Mouse (Mus musculus): ENCODE results near the gene Nr6a1. TPM values are rescaled to one million over a fixed set of nuclear protein-coding genes. Genes with fewer than 3 reads are reported as not detected.
A peak's percentile ranks its signal among the peaks of the same experiment; 100 is the strongest.

The Nr6a1 gene
- polyA plus RNA-seq, 1 experiment from 2014 or later, result 1.7 TPM

DNA sequence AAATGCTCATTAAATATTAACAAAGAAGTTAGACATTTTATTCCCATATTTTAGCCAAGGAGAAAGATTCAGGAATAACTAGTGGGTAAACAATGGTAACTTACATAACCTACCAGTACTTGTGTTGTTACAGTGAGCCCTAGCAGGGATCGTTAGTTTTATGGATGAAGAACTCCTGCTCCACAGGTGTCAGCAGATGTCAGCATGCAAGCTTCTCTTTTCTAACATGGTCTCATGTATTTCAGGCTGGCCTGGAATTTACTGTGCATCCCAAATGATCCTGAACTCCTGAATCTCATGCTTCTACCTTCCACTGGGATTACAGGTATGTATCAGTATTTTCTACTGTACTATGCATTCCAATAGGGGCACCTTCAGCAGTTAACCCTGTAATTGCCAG, 54.8 kb downstream of the Nr6a1 start:
- Histone ChIP-seq H3K27me3 (ENCODE audit: control insufficient read depth, insufficient read depth, low read length) (no peaks in the 10 kb centered on the region), H3K4me3 (replicated peaks; ENCODE audit: low read depth, low read length) (no peak overlapping the region), H3K27ac (replicated peaks; ENCODE audit: low read depth, low read length) (no peak overlapping the region), H3K9ac (replicated peaks; ENCODE audit: low read length) (no peak overlapping the region), H3K4me1 (ENCODE audit: control insufficient read depth, insufficient read depth, low read length) (no peaks in the 10 kb centered on the region), H3K36me3 (ENCODE audit: control insufficient read depth, insufficient read depth, low read length) (peaks cover 23% of the 10 kb centered on the region), H3K4me2 (ENCODE audit: low read length) (no peak overlapping the region), H3K9me3 (ENCODE audit: control insufficient read depth, low read length) (no peaks in the 10 kb centered on the region)
- ATAC-seq (ENCODE audit: low FRiP score, low TSS enrichment), result no peak
- WGBS, result 61% methylated on average over 1 of the region's 1 CpGs
- DNase-seq, result peak; percentile 5

DNA sequence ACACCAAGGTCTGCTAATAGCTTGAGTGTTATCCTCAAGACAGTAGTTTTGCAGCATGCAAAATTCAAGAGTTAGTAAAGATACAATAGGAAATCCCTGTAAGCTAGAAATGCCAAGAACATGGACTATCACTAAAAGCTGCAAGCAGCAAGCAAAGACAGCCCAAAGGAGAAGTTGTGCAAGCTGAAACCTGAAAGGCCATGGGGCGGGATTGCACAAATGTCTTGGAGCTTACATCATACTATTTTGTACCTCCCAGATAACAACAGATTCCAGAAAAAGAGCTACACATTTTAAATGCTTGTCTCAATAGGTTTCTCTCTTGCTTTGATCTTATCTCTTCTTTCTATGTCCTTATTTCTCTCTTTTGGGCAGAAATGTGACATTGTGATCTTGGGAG, 60.8 kb downstream of the Nr6a1 start:
- H3K27ac ChIP-seq (replicated peaks; ENCODE audit: low read depth, low read length), result no peak overlapping the region
- WGBS, result 90% methylated on average over 1 of the region's 1 CpGs
- no peaks in the 10 kb centered on the region for H3K27me3 ChIP-seq (ENCODE audit: control insufficient read depth, insufficient read depth, low read length)
- H3K4me1 ChIP-seq (ENCODE audit: control insufficient read depth, insufficient read depth, low read length), result no peaks in the 10 kb centered on the region
- no peak overlapping the region for H3K9ac ChIP-seq (replicated peaks; ENCODE audit: low read length)
- no peak overlapping the region for H3K4me2 ChIP-seq (ENCODE audit: low read length)
- no peak overlapping the region for H3K4me3 ChIP-seq (replicated peaks; ENCODE audit: low read depth, low read length)
- no peaks in the 10 kb centered on the region for H3K9me3 ChIP-seq (ENCODE audit: control insufficient read depth, low read length)
- ATAC-seq (ENCODE audit: low FRiP score, low TSS enrichment) (no peak), DNase-seq (no peak)
- H3K36me3 ChIP-seq (ENCODE audit: control insufficient read depth, insufficient read depth, low read length), result peaks cover 18% of the 10 kb centered on the region; the same call in 1 of the 2 replicates

- no peak for ATAC-seq (ENCODE audit: low FRiP score, low TSS enrichment)
- 57% methylated on average over 4 of the region's 4 CpGs for WGBS
- DNase-seq, result peak; percentile 82
- no peak overlapping the region for H3K4me3 ChIP-seq (replicated peaks; ENCODE audit: low read depth, low read length)
- no peak overlapping the region for H3K4me2 ChIP-seq (ENCODE audit: low read length)
- H3K27me3 ChIP-seq (ENCODE audit: control insufficient read depth, insufficient read depth, low read length), result no peaks in the 10 kb centered on the region
- H3K9me3 ChIP-seq (ENCODE audit: control insufficient read depth, low read length), result no peaks in the 10 kb centered on the region
- H3K27ac ChIP-seq (replicated peaks; ENCODE audit: low read depth, low read length), result no peak overlapping the region
- H3K4me1 ChIP-seq (ENCODE audit: control insufficient read depth, insufficient read depth, low read length), result no peaks in the 10 kb centered on the region
- H3K36me3 ChIP-seq (ENCODE audit: control insufficient read depth, insufficient read depth, low read length), result peaks cover 27% of the 10 kb centered on the region
- no peak overlapping the region for H3K9ac ChIP-seq (replicated peaks; ENCODE audit: low read length)
Measured at GRCm38 (mm10) chr2:38864011-38864410, 63.5 kb downstream of the Nr6a1 start.

DNA sequence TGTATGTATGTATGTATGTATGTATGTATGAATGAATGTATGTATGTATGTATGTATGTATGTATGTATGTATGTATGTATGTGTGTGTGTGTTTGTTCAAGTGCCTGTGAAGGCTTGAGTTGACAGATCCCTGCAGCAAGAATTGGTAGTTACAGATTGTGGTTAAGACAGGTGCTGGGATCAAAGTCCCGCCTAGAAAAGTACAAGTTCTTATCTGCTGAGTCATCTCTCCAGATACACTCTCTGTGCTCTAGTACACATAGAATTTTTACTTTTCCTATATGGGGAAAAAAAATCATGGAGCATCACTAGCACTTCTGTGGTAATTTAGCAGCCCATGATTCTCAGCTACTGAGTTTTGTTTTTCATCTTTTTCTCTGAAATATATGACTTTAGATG, 75.7 kb downstream of the Nr6a1 start:
- peaks cover 23% of the 10 kb centered on the region for H3K36me3 ChIP-seq (ENCODE audit: control insufficient read depth, insufficient read depth, low read length)
- no peak overlapping the region for H3K27ac ChIP-seq (replicated peaks; ENCODE audit: low read depth, low read length)
- ATAC-seq (ENCODE audit: low FRiP score, low TSS enrichment), result no peak
- DNase-seq, result no peak
- no peaks in the 10 kb centered on the region for H3K4me1 ChIP-seq (ENCODE audit: control insufficient read depth, insufficient read depth, low read length)
- no peaks in the 10 kb centered on the region for H3K27me3 ChIP-seq (ENCODE audit: control insufficient read depth, insufficient read depth, low read length)
- 93% methylated on average over 1 of the region's 1 CpGs for WGBS
- H3K9me3 ChIP-seq (ENCODE audit: control insufficient read depth, low read length), result no peaks in the 10 kb centered on the region
- H3K4me3 ChIP-seq (replicated peaks; ENCODE audit: low read depth, low read length), result no peak overlapping the region
- no peak overlapping the region for H3K9ac ChIP-seq (replicated peaks; ENCODE audit: low read length)
- H3K4me2 ChIP-seq (ENCODE audit: low read length), result no peak overlapping the region

DNA sequence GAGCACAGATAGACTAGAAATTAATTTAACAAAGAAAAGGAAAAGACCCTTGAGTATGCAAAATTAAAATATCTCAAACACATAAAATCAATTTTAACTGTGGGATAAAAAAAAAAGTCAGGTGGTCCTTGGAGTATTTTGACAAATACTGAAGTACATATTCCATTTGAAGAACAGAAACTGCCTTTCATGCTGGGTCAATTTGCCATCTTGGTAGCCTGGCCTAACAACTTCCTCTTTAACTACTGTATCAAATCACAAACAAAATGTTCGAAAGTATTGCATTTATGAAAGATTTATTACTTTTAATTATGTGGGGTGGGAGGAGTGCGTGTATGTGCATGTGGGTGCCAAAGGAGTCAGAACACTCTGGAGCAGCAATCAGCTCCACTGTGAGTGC, 81.2 kb downstream of the Nr6a1 start:
- ATAC-seq (ENCODE audit: low FRiP score, low TSS enrichment) (no peak), DNase-seq (no peak)
- Histone ChIP-seq H3K27me3 (ENCODE audit: control insufficient read depth, insufficient read depth, low read length) (no peaks in the 10 kb centered on the region), H3K36me3 (ENCODE audit: control insufficient read depth, insufficient read depth, low read length) (peaks cover 15% of the 10 kb centered on the region; the same call in 1 of the 2 replicates), H3K27ac (replicated peaks; ENCODE audit: low read depth, low read length) (no peak overlapping the region), H3K9ac (replicated peaks; ENCODE audit: low read length) (no peak overlapping the region), H3K4me2 (ENCODE audit: low read length) (no peak overlapping the region), H3K4me3 (replicated peaks; ENCODE audit: low read depth, low read length) (no peak overlapping the region), H3K9me3 (ENCODE audit: control insufficient read depth, low read length) (no peaks in the 10 kb centered on the region), H3K4me1 (ENCODE audit: control insufficient read depth, insufficient read depth, low read length) (no peaks in the 10 kb centered on the region)
- 96% methylated on average over 2 of the region's 2 CpGs for WGBS

- H3K4me3 ChIP-seq (replicated peaks; ENCODE audit: low read depth, low read length), result no peak overlapping the region
- peaks cover 17% of the 10 kb centered on the region; the same call in 1 of the 2 replicates for H3K36me3 ChIP-seq (ENCODE audit: control insufficient read depth, insufficient read depth, low read length)
- ATAC-seq (ENCODE audit: low FRiP score, low TSS enrichment), result no peak
- DNase-seq, result no peak
- no peaks in the 10 kb centered on the region for H3K27me3 ChIP-seq (ENCODE audit: control insufficient read depth, insufficient read depth, low read length)
- H3K27ac ChIP-seq (replicated peaks; ENCODE audit: low read depth, low read length), result no peak overlapping the region
- no peak overlapping the region for H3K4me2 ChIP-seq (ENCODE audit: low read length)
- WGBS, result 92% methylated on average over 6 of the region's 6 CpGs
- no peaks in the 10 kb centered on the region for H3K4me1 ChIP-seq (ENCODE audit: control insufficient read depth, insufficient read depth, low read length)
- no peaks in the 10 kb centered on the region for H3K9me3 ChIP-seq (ENCODE audit: control insufficient read depth, low read length)
- H3K9ac ChIP-seq (replicated peaks; ENCODE audit: low read length), result no peak overlapping the region
Measured at GRCm38 (mm10) chr2:38835489-38835888, 92.0 kb downstream of the Nr6a1 start.

GRCm38 (mm10) chr2:38831976-38832375, 95.5 kb downstream of the Nr6a1 start:
- H3K4me2 ChIP-seq (ENCODE audit: low read length), result no peak overlapping the region
- DNase-seq (no peak), ATAC-seq (ENCODE audit: low FRiP score, low TSS enrichment) (no peak)
- no peaks in the 10 kb centered on the region for H3K27me3 ChIP-seq (ENCODE audit: control insufficient read depth, insufficient read depth, low read length)
- H3K27ac ChIP-seq (replicated peaks; ENCODE audit: low read depth, low read length), result no peak overlapping the region
- no peak overlapping the region for H3K4me3 ChIP-seq (replicated peaks; ENCODE audit: low read depth, low read length)
- no peaks in the 10 kb centered on the region for H3K9me3 ChIP-seq (ENCODE audit: control insufficient read depth, low read length)
- 0 out of 2 replicates have a peak, but pooled peaks cover 4% of the 10 kb centered on the region for H3K4me1 ChIP-seq (ENCODE audit: control insufficient read depth, insufficient read depth, low read length)
- peaks cover 10% of the 10 kb centered on the region; the same call in 1 of the 2 replicates for H3K36me3 ChIP-seq (ENCODE audit: control insufficient read depth, insufficient read depth, low read length)
- H3K9ac ChIP-seq (replicated peaks; ENCODE audit: low read length), result no peak overlapping the region

DNA sequence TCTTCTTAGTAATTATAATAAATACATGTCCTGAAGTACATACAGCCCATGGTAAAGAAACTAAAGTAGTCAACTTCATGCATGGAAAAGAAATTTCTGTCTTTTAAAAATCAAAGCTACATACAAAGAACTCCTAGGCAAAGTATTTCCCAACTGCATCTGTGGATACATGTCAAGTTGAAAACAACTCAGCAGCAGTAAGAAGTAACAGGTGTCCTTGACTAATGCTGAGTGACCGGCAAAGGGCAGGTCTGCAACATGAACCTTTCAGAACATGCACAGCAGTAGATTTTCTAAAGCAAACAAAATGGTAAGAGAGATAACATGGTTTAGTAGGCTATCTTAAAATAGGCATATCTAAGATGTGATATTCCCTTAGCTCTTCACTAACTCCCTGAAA, 98.0 kb downstream of the Nr6a1 start:
- DNase-seq (no peak), ATAC-seq (ENCODE audit: low FRiP score, low TSS enrichment) (no peak)
- H3K36me3 ChIP-seq (ENCODE audit: control insufficient read depth, insufficient read depth, low read length), result peaks cover 7% of the 10 kb centered on the region; the same call in 1 of the 2 replicates
- WGBS, result 79% methylated on average over 1 of the region's 1 CpGs
- H3K4me3 ChIP-seq (replicated peaks; ENCODE audit: low read depth, low read length), result no peak overlapping the region
- H3K4me2 ChIP-seq (ENCODE audit: low read length), result no peak overlapping the region
- H3K9ac ChIP-seq (replicated peaks; ENCODE audit: low read length), result no peak overlapping the region
- H3K4me1 ChIP-seq (ENCODE audit: control insufficient read depth, insufficient read depth, low read length), result peaks cover 9% of the 10 kb centered on the region; the same call in 1 of the 2 replicates
- no peak overlapping the region for H3K27ac ChIP-seq (replicated peaks; ENCODE audit: low read depth, low read length)
- H3K9me3 ChIP-seq (ENCODE audit: control insufficient read depth, low read length), result no peaks in the 10 kb centered on the region
- H3K27me3 ChIP-seq (ENCODE audit: control insufficient read depth, insufficient read depth, low read length), result no peaks in the 10 kb centered on the region

DNA sequence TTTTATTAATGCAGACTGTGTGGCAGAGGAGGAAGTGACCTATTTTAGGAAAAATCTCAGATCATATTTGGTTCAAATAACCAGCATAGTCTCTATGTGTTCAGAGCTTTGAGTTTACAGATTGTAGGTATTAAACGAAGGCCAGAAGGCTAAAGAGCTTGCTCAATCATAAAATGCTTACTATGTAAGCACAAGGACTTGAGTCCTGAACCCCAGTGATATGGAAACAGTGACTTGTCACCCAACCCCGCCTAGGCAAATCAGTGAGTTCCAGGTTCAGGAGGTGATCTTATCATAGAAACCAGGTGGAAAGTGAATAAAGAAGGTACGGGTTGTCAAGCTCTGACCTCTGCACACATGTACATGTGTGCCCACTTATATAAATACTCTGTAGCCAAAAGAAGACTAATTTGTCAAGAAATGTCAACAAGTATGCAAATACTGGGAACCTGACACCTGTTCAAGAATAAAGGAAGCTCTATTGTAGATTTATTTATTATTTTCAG, 99.6 kb downstream of the Nr6a1 start:
- H3K9ac ChIP-seq (replicated peaks; ENCODE audit: low read length), result no peak overlapping the region
- H3K4me3 ChIP-seq (replicated peaks; ENCODE audit: low read depth, low read length), result no peak overlapping the region
- peaks cover 7% of the 10 kb centered on the region; the same call in 1 of the 2 replicates for H3K36me3 ChIP-seq (ENCODE audit: control insufficient read depth, insufficient read depth, low read length)
- WGBS, result 86% methylated on average over 3 of the region's 3 CpGs
- DNase-seq, result no peak
- ATAC-seq (ENCODE audit: low FRiP score, low TSS enrichment), result no peak
- H3K4me1 ChIP-seq (ENCODE audit: control insufficient read depth, insufficient read depth, low read length), result peaks cover 9% of the 10 kb centered on the region; the same call in 1 of the 2 replicates
- H3K27me3 ChIP-seq (ENCODE audit: control insufficient read depth, insufficient read depth, low read length), result no peaks in the 10 kb centered on the region
- H3K4me2 ChIP-seq (ENCODE audit: low read length), result no peak overlapping the region
- H3K9me3 ChIP-seq (ENCODE audit: control insufficient read depth, low read length), result no peaks in the 10 kb centered on the region
- H3K27ac ChIP-seq (replicated peaks; ENCODE audit: low read depth, low read length), result no peak overlapping the region

All from midbrain, embryonic 14.5 days (tissue).